Mouse (Mus musculus): ENCODE results near the gene Trim29.

GRCm38 (mm10) chr9:43263946-43264451 lies 46.6 kb upstream of the Trim29 start:
- no peak for TF ChIP-seq POLR2A (IDR thresholded peaks at IDR 0.05; ENCODE audit: borderline replicate concordance, extremely low read depth, low read depth, low read length)
- no peak for TF ChIP-seq CTCF (IDR thresholded peaks at IDR 0.05; ENCODE audit: insufficient read depth, low read length)

Data from lung, adult 2 months (tissue).